Mouse (Mus musculus) Patski (cell line): ENCODE data around the gene Sms. TPM values are rescaled to one million over a fixed set of nuclear protein-coding genes. Genes with fewer than 3 reads are reported as not detected.

ENCODE experiments used
- ATAC-seq: fragments of 100-300 bp; one replicate; pipeline ENCODE4 v1.8.0; 2021
- CTCF ChIA-PET: fragments of 350-600 bp; sonication (Branson Sonifier 250); formaldehyde crosslinking; loops from one replicate; lab custom pipeline; 2022; ENCODE audit warnings: inconsistent platforms; lab: Charles Lee
- POLR2A ChIA-PET: fragments of 350-600 bp; sonication (Branson Sonifier 250); formaldehyde crosslinking; loops from one replicate; lab custom pipeline; 2022; ENCODE audit warnings: antibody characterized with exemption, inconsistent platforms; lab: Charles Lee
- DNase-seq: peaks from one replicate; pipeline ENCODE4 v3.0.0-alpha.2; 2011; ENCODE audit warnings: low read depth, low spot score
- H3K27me3 ChIP-seq: fragments of 371-371 bp; one replicate; pipeline ENCODE4 v1.5.1; 2021
- CTCF ChIP-seq: fragments of 100-300 bp; IDR thresholded peaks from one replicate; pipeline ENCODE4 v1.5.1; 2021
- in situ Hi-C: fragments of 300-500 bp; cut with MboI; formaldehyde crosslinking; loops from 3 replicates; pipeline ENCODE4 v1.11.1; 2018; ENCODE audit warnings: low pct_unique_long_range_greater_than_20kb, mixed read lengths
- polyA plus RNA-seq: library from polyadenylated mRNA; unstranded; gene quantifications from one replicate; pipeline ENCODE4 v1.2.3, GENCODE M21; 2021

The Sms gene
- polyA plus RNA-seq, 1 experiment from 2014 or later: 23.4 TPM

- ATAC-seq (no peak), DNase-seq (no peak)
- CTCF ChIA-PET: interaction anchor here (0.7 to 1.6 kb wide), 6 partner anchors 9 to 384 kb away, joined by 3 to 5 read pairs (median 4); no protein-coding TSS in a partner anchor
- peaks cover 8% of the 10 kb centered on the region for H3K27me3 ChIP-seq
- peak; percentile 54 for TF ChIP-seq CTCF
- POLR2A ChIA-PET: no interaction called here
- in situ Hi-C loops: loop anchor here (10.0 kb wide), 2 partner anchors 68 to 158 kb away; no protein-coding TSS in a partner anchor
Measured at GRCm38 (mm10) chrX:157486765-157487164, 5.3 kb downstream of the Sms start.

GRCm38 (mm10) chrX:157482842-157483241 lies 9.2 kb downstream of the Sms start:
- in situ Hi-C loops: loop anchor here (10.0 kb wide), 2 partner anchors 72 to 162 kb away; no protein-coding TSS in a partner anchor
- CTCF ChIA-PET: interaction anchor here (1.2 to 2.3 kb wide), 2 partner anchors 16 to 28 kb away, joined by 3 to 6 read pairs; no protein-coding TSS in a partner anchor
- no peak for TF ChIP-seq CTCF
- POLR2A ChIA-PET: no interaction called here
- DNase-seq: no peak
- ATAC-seq: no peak
- H3K27me3 ChIP-seq: peaks cover 8% of the 10 kb centered on the region

- peaks cover 8% of the 10 kb centered on the region for H3K27me3 ChIP-seq
- in situ Hi-C loops: loop anchor here (10.0 kb wide), 2 partner anchors 73 to 163 kb away; no protein-coding TSS in a partner anchor
- ChIA-PET POLR2A (no interaction called here), CTCF (no interaction called here)
- no peak for TF ChIP-seq CTCF
- ATAC-seq (no peak), DNase-seq (no peak)
Measured at GRCm38 (mm10) chrX:157481860-157482259, 10.2 kb downstream of the Sms start.

- no peaks in the 10 kb centered on the region for H3K27me3 ChIP-seq
- DNase-seq (no peak), ATAC-seq (no peak)
- TF ChIP-seq CTCF: no peak
- in situ Hi-C loops: no loop called here
- CTCF ChIA-PET: interaction anchor here (1.8 kb wide), 1 partner anchor 10 kb away, joined by 5 read pairs; no protein-coding TSS in a partner anchor
- POLR2A ChIA-PET: no interaction called here
Measured at GRCm38 (mm10) chrX:157477328-157477727, 14.8 kb downstream of the Sms start.

GRCm38 (mm10) chrX:157476153-157476810 lies 15.8 kb downstream of the Sms start:
- DNase-seq (no peak), ATAC-seq (no peak)
- in situ Hi-C loops: no loop called here
- no peak for TF ChIP-seq CTCF
- ChIA-PET CTCF (interaction anchor here (1.4 kb wide), 1 partner anchor 168 kb away, joined by 3 read pairs; no protein-coding TSS in a partner anchor), POLR2A (no interaction called here)
- H3K27me3 ChIP-seq: no peaks in the 10 kb centered on the region

- no peak for TF ChIP-seq CTCF
- ChIA-PET CTCF (no interaction called here), POLR2A (no interaction called here)
- in situ Hi-C loops: loop anchor here (25.0 kb wide), 1 partner anchor 1835 kb away; no protein-coding TSS in a partner anchor
- H3K27me3 ChIP-seq: peaks cover 4% of the 10 kb centered on the region
- ATAC-seq (no peak), DNase-seq (no peak)
Measured at GRCm38 (mm10) chrX:157471711-157472660, 20.1 kb downstream of the Sms start.

- ChIA-PET POLR2A (no interaction called here), CTCF (interaction anchor here (1.5 kb wide), 1 partner anchor 18 kb away, joined by 5 read pairs; no protein-coding TSS in a partner anchor)
- no peak for TF ChIP-seq CTCF
- DNase-seq (no peak), ATAC-seq (no peak)
- H3K27me3 ChIP-seq: peaks cover 14% of the 10 kb centered on the region
- in situ Hi-C loops: loop anchor here (25.0 kb wide), 1 partner anchor 1831 kb away; no protein-coding TSS in a partner anchor
Measured at GRCm38 (mm10) chrX:157468795-157469194, 23.3 kb downstream of the Sms start.

GRCm38 (mm10) chrX:157468055-157468454 lies 24.0 kb downstream of the Sms start:
- ATAC-seq: no peak
- in situ Hi-C loops: loop anchor here (25.0 kb wide), 1 partner anchor 1831 kb away; no protein-coding TSS in a partner anchor
- peaks cover 14% of the 10 kb centered on the region for H3K27me3 ChIP-seq
- ChIA-PET POLR2A (no interaction called here), CTCF (interaction anchor here (1.5 to 3.0 kb wide), 2 partner anchors 19 to 177 kb away, joined by 5 to 13 read pairs; no protein-coding TSS in a partner anchor)
- DNase-seq: no peak
- no peak for TF ChIP-seq CTCF

- H3K27me3 ChIP-seq: peaks cover 20% of the 10 kb centered on the region
- CTCF ChIA-PET: interaction anchor here (1.0 to 3.0 kb wide), 3 partner anchors 8 to 179 kb away, joined by 4 to 13 read pairs (median 4); no protein-coding TSS in a partner anchor
- ATAC-seq (no peak), DNase-seq (no peak)
- POLR2A ChIA-PET: no interaction called here
- in situ Hi-C loops: loop anchor here (25.0 kb wide), 1 partner anchor 1829 kb away; no protein-coding TSS in a partner anchor
- TF ChIP-seq CTCF: no peak
Measured at GRCm38 (mm10) chrX:157465949-157466348, 26.1 kb downstream of the Sms start.

- peak; percentile 50 for TF ChIP-seq CTCF
- in situ Hi-C loops: loop anchor here (25.0 kb wide), 1 partner anchor 1825 kb away; no protein-coding TSS in a partner anchor
- POLR2A ChIA-PET: no interaction called here
- DNase-seq: no peak
- ATAC-seq: no peak
- CTCF ChIA-PET: interaction anchor here (0.7 kb wide), 1 partner anchor 137 kb away, joined by 3 read pairs; no protein-coding TSS in a partner anchor
- H3K27me3 ChIP-seq: peaks cover 28% of the 10 kb centered on the region
Measured at GRCm38 (mm10) chrX:157462716-157463115, 29.4 kb downstream of the Sms start.
